Mouse (Mus musculus) lung, embryonic 15.5 days (tissue): ENCODE measurements around the gene Rftn1. TPM values are rescaled to one million over a fixed set of nuclear protein-coding genes. Genes with fewer than 3 reads are reported as not detected.

Experiments used
- ATAC-seq: fragments of 200-750 bp; cut with Nextera tagmentation; 2 replicates; pipeline ENCODE4 v1.8.0; 2017; ENCODE audit warnings: moderate number of reproducible peaks, borderline replicate concordance; ENCODE audit not compliant: low FRiP score, low TSS enrichment; ENCODE audit errors: extremely low read depth
- H3K27ac ChIP-seq: fragments of 300-500 bp; sonication (generic); 2 replicates; pipeline ENCODE4 v1.5.1; 2015; ENCODE audit warnings: moderate library complexity, mild to moderate bottlenecking, inconsistent platforms
- H3K27me3 ChIP-seq: fragments of 300-500 bp; sonication (generic); 2 replicates; pipeline ENCODE4 v1.6.1; 2015; ENCODE audit warnings: inconsistent platforms
- H3K36me3 ChIP-seq: fragments of 300-500 bp; sonication (generic); 2 replicates; pipeline ENCODE4 v1.6.1; 2015; ENCODE audit warnings: inconsistent platforms
- H3K4me1 ChIP-seq: fragments of 300-500 bp; sonication (generic); 2 replicates; pipeline ENCODE4 v1.6.1; 2015; ENCODE audit warnings: inconsistent platforms
- H3K4me2 ChIP-seq: fragments of 300-500 bp; sonication (generic); 2 replicates; pipeline ENCODE4 v1.6.1; 2015; ENCODE audit warnings: inconsistent platforms, mild to moderate bottlenecking, moderate library complexity
- H3K4me3 ChIP-seq: fragments of 300-500 bp; sonication (generic); 2 replicates; pipeline ENCODE4 v1.5.1; 2015; ENCODE audit warnings: mild to moderate bottlenecking, inconsistent platforms
- H3K9ac ChIP-seq: fragments of 300-500 bp; sonication (generic); 2 replicates; pipeline ENCODE4 v1.6.1; 2015; ENCODE audit warnings: inconsistent platforms
- H3K9me3 ChIP-seq: fragments of 300-500 bp; sonication (generic); 2 replicates; pipeline ENCODE4 v1.6.1; 2016; ENCODE audit warnings: inconsistent platforms
- WGBS: fragments of 180-500 bp; shearing (Covaris S2); methylation state at CpG from one replicate; pipeline ENCODE4 v1.1.7; 2015; 5-methylcytosine and 5-hydroxymethylcytosine counted together
- polyA plus RNA-seq: library from polyadenylated mRNA; unstranded; fragments of >200 nt; fragmentation: Nextera tagmentation; extraction: Ambion mirVana; gene quantifications from 2 replicates; pipeline ENCODE4 v1.2.1, GENCODE M21; 2015

Rftn1 gene
- polyA plus RNA-seq, 1 experiment from 2014 or later: 18.4 TPM

DNA sequence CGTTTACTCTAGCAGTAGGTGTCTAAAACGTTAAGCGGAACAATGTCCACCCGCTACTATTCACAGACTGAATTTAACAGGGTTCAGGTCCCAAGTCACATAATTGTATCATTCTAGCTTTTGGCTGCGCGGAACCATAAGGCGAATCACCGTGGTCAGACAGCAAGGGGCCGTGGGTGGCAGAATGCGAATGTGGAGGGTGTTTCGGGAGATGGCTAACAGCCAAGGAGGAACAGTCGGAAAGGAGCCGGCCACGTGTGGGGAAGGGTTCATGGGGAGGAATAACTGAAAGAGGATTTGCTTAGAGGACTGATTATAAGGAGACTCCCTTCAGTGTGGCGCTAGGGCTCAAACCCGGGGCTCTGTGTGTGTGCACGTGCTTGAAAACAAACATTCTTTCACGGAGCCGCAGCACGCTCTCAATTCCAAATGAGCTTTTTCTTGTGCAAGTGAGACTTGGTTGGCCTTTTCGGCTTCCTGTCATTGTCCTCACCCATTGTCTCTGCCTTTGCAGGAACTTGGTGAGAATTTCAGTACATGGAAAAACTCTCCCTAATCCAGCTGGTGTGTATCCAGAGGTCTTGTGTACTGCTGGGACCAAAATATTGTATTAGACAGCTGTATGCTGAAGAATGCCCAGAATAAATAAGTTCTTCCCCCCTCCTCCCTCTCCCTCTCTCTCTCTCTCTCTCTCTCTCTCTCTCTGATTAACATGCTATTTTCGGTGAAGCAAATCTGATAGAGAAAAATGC lies 238.4 kb downstream of the Rftn1 start:
- no peaks in the 10 kb centered on the region for H3K27me3 ChIP-seq
- no peaks in the 10 kb centered on the region for H3K36me3 ChIP-seq
- H3K27ac ChIP-seq: peak overlapping the region; percentile 46
- peaks cover 6% of the 10 kb centered on the region; the same call in 1 of the 2 replicates for H3K4me1 ChIP-seq
- peak overlapping the region; percentile 21 for H3K4me3 ChIP-seq
- WGBS: 34% methylated on average over 22 of the region's 22 CpGs
- ATAC-seq: peak; percentile 69
- peak overlapping the region; percentile 50 for H3K4me2 ChIP-seq
- no peak overlapping the region for H3K9ac ChIP-seq
- H3K9me3 ChIP-seq: no peaks in the 10 kb centered on the region

GRCm38 (mm10) chr17:49951491-49951855 lies 239.0 kb downstream of the Rftn1 start:
- H3K36me3 ChIP-seq: no peaks in the 10 kb centered on the region
- no peak overlapping the region for H3K27ac ChIP-seq
- peak overlapping the region; percentile 50 for H3K4me2 ChIP-seq
- H3K9ac ChIP-seq: no peak overlapping the region
- ATAC-seq: no peak
- peak overlapping the region; percentile 21; the same call in 1 of the 2 replicates for H3K4me3 ChIP-seq
- peaks cover 6% of the 10 kb centered on the region; the same call in 1 of the 2 replicates for H3K4me1 ChIP-seq
- H3K27me3 ChIP-seq: no peaks in the 10 kb centered on the region
- no peaks in the 10 kb centered on the region for H3K9me3 ChIP-seq
- WGBS: 6% methylated on average over 7 of the region's 7 CpGs

GRCm38 (mm10) chr17:49942674-49943073 lies 247.8 kb downstream of the Rftn1 start:
- Histone ChIP-seq H3K4me2 (no peak overlapping the region), H3K9ac (no peak overlapping the region), H3K36me3 (no peaks in the 10 kb centered on the region), H3K4me3 (no peak overlapping the region), H3K27me3 (no peaks in the 10 kb centered on the region), H3K27ac (no peak overlapping the region), H3K9me3 (no peaks in the 10 kb centered on the region), H3K4me1 (no peaks in the 10 kb centered on the region)
- no peak for ATAC-seq
- WGBS: 61% methylated on average over 6 of the region's 6 CpGs

Other genes with a start within 250 kb of the Rftn1 start
- gene Dazl, start 103.0 kb upstream of the Rftn1 start, polyA plus RNA-seq: 0.31 TPM in 1 of 2 replicates, not detected in the other